Mouse (Mus musculus): Measurements from ENCODE around the gene Clock. TPM values are rescaled to one million over a fixed set of nuclear protein-coding genes. Genes with fewer than 3 reads are reported as not detected.

Clock gene
- 4.4 and 6.6 TPM in 2 replicates for polyA plus RNA-seq (2015; fragmentation: Nextera tagmentation; extraction: Ambion mirVana)

DNA sequence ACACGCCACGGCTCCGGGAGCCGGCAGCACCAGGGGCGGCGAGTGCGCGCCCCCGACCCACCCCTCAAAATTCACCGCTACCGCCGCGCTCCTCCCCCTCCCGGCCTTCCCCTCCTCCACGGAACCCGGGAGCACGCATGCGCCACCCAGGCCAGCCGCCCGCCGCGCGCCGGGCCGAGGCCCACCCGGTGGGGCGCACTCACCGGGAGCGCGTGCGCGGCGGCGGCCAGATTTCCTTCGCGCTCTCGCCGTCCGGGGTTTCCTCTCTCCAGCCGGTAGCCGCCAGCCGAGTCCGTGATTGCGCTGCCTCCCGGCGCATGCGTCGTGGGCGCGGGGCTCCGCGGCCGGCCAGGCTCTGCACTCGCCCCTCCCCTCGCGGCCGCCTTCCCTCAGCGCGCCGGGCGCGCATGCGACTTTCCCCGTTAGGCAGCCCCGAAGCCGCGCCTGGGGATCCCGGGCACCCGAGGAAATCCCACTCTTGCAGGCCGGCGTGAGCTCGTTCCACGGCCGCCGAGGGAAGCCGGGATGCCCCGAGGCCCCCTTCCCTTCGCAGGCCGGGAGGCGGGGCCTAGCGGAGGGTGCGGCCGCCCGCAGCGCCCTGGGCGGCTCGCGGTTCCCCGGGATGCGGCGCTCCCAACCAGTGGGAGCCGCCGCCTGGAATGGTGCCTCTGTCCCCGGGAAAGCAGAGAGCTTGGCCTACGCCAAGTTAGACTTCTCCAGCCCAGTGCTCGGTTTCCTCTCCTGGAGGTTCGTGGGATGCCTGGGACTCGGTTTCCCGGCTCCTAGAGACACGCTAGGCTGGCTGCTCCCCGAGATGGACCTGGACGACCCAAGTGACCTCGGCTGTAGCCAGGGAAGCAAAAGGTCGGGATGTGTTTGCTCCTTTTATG lies at the start of gene Clock:
Gene Clock, minus strand, starts transcription at position 341 of the 890 bp plus-strand sequence.

GRCm38 (mm10) chr5:76330953-76331352 lies 26.4 kb upstream of the Clock start, which contains the start of gene Pdcl2:
Pdcl2 (minus strand) TSS chr5:76331156.

GRCm38 (mm10) chr5:76183750-76184261 lies 120.8 kb downstream of the Clock start, which contains the start of gene Tmem165:
Tmem165 (plus strand) TSS chr5:76183880.

Other genes starting within 250 kb of the Clock start
- gene Srd5a3, start 164.5 kb downstream of the Clock start, polyA plus RNA-seq (2015; fragmentation: Nextera tagmentation; extraction: Ambion mirVana) = 22.2 and 27.5 TPM in 2 replicates
- 48.4 and 60.1 TPM in 2 replicates for gene Tmem165, start 120.9 kb downstream of the Clock start, polyA plus RNA-seq (2015; fragmentation: Nextera tagmentation; extraction: Ambion mirVana)
- not detected in 2 replicates for gene Pdcl2, start 26.4 kb upstream of the Clock start, polyA plus RNA-seq (2015; fragmentation: Nextera tagmentation; extraction: Ambion mirVana)
- not detected in 2 replicates for gene Nmu, start 59.0 kb upstream of the Clock start, polyA plus RNA-seq (2015; fragmentation: Nextera tagmentation; extraction: Ambion mirVana)
- not detected in 2 replicates for gene Gm7271, start 179.2 kb upstream of the Clock start, polyA plus RNA-seq (2015; fragmentation: Nextera tagmentation; extraction: Ambion mirVana)
- 15.0 and 19.3 TPM in 2 replicates for gene Exoc1, start 224.5 kb upstream of the Clock start, polyA plus RNA-seq (2015; fragmentation: Nextera tagmentation; extraction: Ambion mirVana)

All from spleen, postnatal 0 days (tissue).